Mouse (Mus musculus): Measurements from ENCODE around the gene 9630041A04Rik.

Gene 9630041A04Rik

DNA sequence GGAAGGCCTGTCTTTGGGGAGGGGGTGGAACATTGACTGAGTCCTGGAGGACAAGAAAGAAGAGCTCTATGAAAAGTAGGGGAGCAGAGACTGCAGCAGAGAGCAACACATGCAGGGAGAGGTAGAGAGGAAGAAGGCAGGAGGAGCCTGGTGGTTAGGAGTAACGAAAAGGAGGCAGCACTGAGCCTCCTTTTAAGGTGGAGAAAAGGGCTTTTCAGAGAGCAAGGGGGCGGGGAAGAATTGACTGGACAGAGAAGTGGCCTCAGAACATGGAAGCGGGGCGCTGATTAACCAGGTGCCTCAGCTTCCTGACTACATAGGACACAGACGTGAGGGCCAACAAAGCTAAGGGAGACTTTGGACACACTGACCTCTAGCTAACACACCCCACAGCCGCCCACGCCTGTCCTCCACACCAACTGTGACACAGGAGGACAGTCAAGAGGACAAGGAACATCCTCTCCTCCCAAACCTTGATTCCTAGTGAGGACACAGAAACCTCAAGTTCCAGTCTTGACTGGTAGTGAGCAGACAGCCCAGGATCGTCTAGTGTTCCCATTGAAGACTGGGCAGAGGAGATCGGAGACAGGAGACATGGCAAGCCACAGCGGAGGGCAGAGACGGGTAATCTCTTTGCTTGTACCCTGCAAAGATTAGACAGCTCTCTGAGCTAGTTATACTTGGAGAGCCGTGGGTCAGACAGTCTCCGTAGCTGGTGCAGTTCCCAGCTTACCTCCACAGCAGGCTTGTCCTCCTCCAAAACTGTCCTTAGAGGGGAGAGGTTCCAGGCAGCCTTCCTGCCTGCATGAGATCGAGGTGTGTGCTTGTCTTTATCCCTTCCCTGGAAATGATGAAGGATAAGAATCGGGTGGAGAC, at the start of gene 9630041A04Rik:
9630041A04Rik (plus strand) TSS at position 246 of the 876 bp plus-strand sequence.
- DNase-seq (ENCODE audit: extremely low read depth, low read depth) = no peak

GRCm38 (mm10) chr9:101823896-101824295, 37.7 kb upstream of the 9630041A04Rik start:
- DNase-seq (ENCODE audit: extremely low read depth, low read depth) = no peak

GRCm38 (mm10) chr9:101825626-101826025, 36.0 kb upstream of the 9630041A04Rik start:
- DNase-seq (ENCODE audit: extremely low read depth, low read depth) = no peak

DNA sequence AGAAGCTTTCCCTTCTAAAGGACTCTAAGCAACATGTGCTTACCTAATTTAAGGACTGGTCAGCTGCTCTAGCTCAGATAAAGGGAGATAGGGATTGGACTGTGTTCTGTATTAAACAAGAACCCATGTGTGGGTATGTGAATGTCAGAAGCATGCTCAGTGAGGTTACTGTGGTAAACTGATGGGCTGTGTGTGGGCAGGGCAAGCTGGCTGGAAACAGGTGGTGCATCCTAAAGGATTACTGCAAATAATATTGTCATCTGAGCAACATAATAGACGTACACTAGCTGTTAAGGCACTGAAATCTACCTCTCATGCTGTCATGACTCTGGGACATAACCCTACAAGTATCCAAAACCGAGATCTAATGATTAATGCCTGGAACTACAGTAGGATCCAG, 28.0 kb upstream of the 9630041A04Rik start:
- no peak for DNase-seq (ENCODE audit: extremely low read depth, low read depth)

- DNase-seq (ENCODE audit: extremely low read depth, low read depth) = no peak
These were observed 20.5 kb upstream of the 9630041A04Rik start for GRCm38 (mm10) chr9:101841101-101841500.

DNA sequence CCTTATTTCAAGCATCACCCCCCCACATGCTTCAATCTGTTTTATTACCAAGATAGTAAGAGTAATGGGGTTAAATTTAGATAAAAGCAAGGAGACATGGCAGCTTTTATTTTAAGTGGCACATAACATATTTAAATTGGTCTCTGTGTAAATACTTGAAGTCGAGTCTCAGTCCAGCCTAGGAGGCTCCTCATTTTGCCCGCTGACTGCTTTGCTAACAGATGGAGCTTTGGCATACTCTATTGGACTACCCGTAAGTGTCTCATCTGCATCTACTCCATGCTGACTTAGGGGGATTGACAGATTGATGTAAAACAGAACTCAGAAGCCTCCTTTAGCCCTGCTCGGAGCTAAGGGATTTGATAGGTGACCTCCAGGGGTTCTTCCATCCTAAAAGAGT, 17.7 kb upstream of the 9630041A04Rik start:
- DNase-seq (ENCODE audit: extremely low read depth, low read depth) = no peak

GRCm38 (mm10) chr9:101845691-101846090, 15.9 kb upstream of the 9630041A04Rik start:
- DNase-seq (ENCODE audit: extremely low read depth, low read depth) = no peak

DNA sequence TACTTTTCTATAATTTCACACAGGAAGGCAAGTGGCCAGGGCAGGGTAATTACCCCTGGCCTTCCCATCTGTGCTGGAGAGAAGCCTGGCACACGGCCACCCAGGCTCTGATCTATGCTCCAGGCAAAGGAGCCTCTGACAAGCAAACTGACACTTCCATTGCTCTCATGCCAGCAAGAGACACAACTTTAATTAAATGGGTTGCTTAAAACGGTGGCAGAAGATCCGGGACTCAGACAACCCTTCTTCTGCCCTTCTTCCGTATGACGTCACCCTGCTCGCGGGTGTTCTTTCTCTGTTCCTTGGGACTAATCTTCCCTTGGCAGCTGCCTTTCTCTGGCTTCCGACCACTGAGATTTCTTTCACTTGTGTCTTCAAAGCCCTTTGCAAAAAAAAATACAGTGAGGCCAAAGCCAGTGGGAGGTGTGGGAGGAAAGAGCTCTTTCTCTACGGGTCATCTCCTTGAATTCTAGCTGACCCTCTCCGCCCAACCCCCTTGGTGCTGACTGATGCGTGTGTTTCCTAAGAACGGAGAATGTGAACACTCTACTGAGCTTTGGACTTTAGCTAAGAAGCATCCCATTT, 932 bp downstream of the 9630041A04Rik start:
- DNase-seq (ENCODE audit: extremely low read depth, low read depth) = no peak

GRCm38 (mm10) chr9:101863130-101863529, 1.5 kb downstream of the 9630041A04Rik start:
- DNase-seq (ENCODE audit: extremely low read depth, low read depth) = no peak

DNA sequence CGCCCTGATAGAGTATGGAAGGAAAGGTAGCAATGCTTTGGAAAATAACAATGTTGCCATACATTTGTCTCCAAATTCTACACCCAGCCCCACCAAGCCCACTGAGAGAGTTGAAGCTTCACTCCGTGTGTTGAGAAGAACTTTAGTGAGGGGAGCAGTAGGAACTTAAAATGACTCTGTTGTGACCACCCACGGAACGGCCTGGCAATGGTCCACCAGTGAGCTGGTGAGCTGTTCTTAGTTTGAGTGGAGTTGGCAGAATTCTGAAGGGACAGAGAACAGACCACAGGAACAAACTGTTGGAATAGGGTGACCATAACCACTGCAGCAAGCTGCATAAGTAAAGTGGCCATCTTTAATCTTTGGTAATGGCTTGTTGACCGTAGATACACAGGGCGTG, 7.0 kb downstream of the 9630041A04Rik start:
- no peak for DNase-seq (ENCODE audit: extremely low read depth, low read depth)

- no peak for DNase-seq (ENCODE audit: extremely low read depth, low read depth)
These were observed 8.4 kb downstream of the 9630041A04Rik start for GRCm38 (mm10) chr9:101870034-101870433.

DNA sequence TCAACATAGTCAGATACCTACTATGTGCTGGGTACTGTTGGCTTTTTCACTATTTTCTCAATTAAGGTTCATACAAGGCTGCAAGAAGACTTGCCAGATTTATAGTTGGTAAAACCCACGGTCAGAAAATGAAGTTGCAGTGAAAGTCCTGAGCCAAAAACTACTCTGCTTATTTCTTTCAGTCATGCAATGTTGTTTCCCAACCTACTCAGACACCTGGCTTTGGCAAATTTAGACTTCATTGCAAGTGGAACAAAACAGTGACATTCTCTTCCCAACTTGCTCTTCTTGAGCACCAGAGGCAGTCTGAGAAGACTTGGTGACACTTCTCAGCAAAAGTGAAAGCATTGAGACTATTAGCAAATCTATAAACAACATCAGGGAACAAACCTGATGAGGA, 13.7 kb downstream of the 9630041A04Rik start:
- DNase-seq (ENCODE audit: extremely low read depth, low read depth) = no peak

GRCm38 (mm10) chr9:101877109-101877987, 15.7 kb downstream of the 9630041A04Rik start:
- DNase-seq (ENCODE audit: extremely low read depth, low read depth) = no peak

DNA sequence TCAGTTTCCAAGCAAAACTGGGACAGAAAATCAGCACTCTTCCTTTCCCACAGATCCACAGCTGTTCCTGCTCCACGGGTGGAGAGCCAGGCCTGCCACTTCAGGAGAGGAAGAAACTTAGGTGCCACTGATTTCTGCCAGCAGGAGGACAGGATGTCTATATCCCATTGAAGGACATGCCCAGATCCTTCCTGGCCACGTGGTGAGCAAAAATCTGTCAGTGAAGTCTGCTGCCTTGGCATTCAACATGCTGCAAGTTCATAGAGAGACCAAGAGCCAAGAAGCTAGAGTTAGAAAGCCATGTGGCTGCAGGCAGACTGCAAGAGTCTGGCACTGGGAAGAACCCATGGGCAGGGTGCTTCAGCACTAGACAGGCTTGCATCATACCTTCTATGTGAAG, 21.7 kb downstream of the 9630041A04Rik start:
- no peak for DNase-seq (ENCODE audit: extremely low read depth, low read depth)

GRCm38 (mm10) chr9:101897851-101898250, 36.2 kb downstream of the 9630041A04Rik start:
- no peak for DNase-seq (ENCODE audit: extremely low read depth, low read depth)

DNA sequence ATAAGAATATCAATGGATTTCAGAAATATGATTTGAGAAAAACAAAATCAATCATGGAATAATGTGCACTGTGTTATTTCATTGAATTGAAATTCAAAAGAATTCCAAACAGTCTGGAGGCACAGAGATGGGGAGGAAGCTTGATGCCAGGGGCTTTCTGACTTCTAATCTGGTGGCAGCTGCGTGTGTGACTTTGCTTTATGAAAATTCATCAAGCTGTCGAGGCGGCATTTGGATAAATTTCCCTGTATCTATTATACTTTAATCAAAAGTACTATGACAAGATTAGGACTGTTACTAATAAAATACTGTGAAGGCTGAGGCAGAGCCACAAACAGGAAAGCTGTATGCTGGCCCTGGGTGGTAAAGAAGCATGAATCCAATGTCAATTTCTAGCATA, 41.8 kb downstream of the 9630041A04Rik start:
- DNase-seq (ENCODE audit: extremely low read depth, low read depth) = no peak

DNA sequence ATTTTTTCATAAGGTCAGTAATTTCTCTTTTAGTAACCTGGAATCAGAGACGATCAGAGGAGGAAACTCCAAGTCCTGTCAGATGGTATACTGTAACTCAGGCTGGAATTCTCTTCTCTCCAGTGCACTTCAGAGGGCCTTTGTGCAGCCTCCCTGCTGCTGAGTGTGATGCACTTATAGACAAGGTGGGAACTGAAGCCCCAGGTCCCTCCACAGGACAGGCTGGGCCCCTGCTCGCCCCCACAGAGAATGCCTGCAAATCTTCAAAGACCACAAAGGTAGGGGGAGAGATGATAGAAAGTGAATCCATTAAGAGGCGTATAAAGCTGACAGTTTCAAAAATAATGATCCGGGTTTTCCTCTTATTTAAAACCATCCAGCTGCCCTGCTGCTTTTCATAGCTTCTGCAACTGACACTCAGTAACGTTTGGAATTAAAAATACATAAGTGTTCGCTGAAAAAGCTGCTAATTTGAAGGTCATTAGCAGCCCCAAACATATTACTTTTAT, 46.2 kb downstream of the 9630041A04Rik start:
- no peak for DNase-seq (ENCODE audit: extremely low read depth, low read depth)

DNA sequence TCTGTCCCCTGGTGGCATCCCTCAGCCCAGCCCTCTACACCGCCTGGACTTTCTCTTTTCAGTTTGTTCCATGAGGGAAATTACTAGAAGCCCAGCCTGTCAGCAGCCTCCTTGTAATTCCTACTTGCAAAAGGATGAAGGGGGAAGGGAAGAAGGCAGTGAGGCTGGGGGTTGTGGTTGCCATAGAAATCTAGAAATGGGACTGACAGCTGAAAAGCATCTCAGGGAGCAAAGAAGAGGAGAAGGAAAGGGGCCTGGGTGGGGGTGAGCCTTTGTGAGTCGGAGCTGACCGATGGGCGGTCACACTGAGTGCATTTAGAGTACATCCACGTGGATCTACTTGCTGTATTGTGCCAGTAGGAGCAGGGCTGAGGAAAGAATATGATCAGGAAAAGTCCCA, 47.2 kb downstream of the 9630041A04Rik start:
- no peak for DNase-seq (ENCODE audit: extremely low read depth, low read depth)

GRCm38 (mm10) chr9:101909491-101909890, 47.9 kb downstream of the 9630041A04Rik start:
- no peak for DNase-seq (ENCODE audit: extremely low read depth, low read depth)

DNA sequence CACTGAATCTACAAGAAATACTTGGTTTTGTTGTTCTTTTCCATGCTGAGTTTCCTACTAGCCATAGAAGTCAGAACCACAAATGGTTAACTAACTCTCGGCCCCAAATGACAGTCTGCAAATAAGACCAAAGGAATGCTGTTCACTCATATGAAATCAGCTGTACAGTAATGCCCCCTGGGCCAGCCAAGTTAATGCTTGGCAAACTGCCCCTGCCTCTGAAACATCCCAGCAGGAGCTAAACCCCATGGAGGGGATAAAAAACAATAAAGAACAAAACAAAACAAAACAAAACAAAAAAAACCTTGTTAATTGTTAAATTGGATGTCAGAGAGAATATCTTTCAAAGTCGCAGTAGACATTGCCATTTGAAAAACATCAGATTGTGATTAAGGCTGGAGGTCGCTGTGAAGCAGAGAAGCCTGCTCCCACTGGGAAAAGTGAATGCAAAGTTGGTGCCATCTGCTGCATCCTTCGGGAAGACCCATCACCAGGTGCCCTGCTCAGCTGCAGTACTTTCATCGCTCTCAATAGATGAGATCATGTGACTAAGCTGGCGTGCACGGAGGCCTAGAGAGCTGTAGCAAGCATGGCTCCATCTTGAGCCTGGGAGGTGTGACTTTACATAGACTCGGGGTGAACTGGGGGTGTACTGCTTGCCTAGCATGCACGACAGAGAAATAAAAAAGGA, 49.7 kb downstream of the 9630041A04Rik start:
- DNase-seq (ENCODE audit: extremely low read depth, low read depth) = no peak

- no peak for DNase-seq (ENCODE audit: extremely low read depth, low read depth)
These were observed 53.4 kb downstream of the 9630041A04Rik start for GRCm38 (mm10) chr9:101915082-101915481.
